Mouse (Mus musculus) cerebellum, adult 11-12 months (tissue): Measurements from ENCODE around the gene Acnat2.
"Not testable (repeated sequence)": the region's sequence is repeated elsewhere in the genome, so short reads cannot be mapped to it uniquely, and the experiment has no call there.

ENCODE experiments used
- DNase-seq: peaks from one replicate; pipeline ENCODE4 v3.0.0; 2022

The Acnat2 gene

DNA sequence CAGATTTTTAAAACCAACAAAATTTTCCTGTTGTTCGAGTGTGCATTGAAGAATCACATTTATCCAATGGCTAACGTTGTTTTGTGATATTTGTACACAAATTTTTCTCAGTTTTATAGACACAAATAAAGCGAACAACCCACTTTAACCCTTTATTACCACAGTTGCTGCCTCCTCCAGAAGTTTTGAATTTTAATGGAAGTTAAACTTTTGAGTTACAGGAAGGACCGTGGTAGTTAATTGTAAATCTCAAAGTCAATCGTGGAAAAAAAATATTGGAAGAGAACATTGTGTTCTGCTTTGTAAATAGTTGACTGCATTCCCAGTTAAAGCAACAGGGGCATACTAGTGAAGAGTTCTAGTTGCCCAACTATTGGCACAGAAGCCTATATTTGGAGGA is at the start of gene Acnat2:
Gene Acnat2 (minus strand): TSS at position 195 of the 400 bp plus-strand sequence.
- not testable (repeated sequence) for DNase-seq

DNA sequence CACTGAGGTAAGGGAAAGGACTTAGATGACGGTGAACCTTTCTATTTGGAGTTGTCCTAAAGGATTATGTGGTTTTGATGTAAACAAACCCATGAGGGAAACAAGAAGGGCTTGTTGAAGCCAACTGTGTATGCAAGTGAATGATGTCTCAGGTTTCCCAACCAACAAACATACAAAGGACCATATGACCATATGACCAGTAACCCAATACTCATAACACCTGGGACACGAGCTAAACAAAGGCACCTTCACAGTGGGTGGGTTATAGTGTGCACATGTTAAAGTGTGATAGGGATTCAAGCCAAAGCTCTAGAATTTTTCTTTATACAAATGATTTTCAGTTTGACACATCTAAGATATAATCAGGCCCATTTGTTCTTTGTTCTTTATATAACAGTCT is 48.2 kb upstream of the Acnat2 start:
- no peak for DNase-seq

DNA sequence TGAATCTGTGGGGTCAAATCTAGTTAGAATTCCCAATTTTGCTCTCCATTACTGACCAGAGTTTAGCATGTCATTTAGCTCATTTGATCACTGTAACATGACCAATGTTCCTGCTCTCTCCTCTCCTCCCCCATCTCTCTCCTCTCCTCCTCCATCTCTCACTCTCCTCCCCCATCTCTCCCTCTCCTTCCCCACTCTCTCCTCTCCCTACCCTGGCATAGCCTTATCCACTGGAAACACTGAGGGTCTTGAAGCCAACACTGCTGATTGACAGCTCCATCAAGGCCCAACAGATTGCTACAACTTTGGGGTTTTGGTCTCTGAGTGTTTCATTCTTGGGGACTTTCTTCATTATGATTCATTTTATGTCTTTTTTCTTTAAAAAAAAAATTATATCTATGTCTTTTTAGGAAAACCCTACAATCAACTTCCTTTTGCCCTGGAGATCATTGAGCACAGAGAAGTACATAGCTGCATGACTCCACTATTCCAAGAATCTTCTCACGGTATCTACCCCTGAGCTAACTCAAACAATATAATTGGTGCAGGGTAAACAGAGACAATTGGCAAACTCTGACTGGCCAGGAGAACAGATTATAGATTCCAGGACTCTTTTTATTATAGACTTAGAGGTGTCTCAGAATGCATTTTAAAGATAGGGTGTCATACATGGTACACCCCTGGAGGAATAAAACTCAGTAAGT is 44.0 kb upstream of the Acnat2 start:
- no peak for DNase-seq

DNA sequence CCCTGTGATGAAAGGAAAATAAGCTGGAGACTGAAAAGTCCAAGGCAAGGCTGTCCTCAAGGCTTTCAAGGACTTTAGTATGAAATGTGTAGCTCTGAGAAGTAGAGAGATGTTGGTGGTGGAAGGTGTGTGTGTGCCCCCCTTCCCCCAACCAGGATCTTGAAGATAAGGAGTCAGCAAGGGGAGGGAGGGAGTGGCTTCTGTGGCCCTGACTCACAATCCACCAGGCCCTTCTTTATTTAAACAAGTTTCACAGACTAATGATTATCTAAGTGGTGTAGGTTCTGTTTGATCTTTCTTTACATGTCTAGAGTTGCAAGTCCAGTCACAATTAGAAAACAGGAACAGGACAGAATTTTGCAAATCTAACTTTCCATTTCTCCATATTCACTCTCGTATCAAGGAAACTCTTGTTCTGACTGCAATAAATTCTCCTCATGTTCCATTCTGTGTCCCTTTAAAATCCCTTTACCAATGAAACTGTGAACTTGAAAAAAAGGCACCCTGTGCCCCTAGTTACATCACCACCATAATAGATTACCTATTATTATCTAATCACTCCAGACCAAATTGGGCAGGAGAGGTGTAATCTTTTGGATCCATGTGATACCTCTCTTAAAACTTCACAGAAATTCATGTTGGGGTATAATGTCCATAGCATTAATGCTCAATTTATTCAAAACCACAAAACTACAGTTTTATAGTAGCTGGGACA is 43.3 kb upstream of the Acnat2 start:
- DNase-seq = not testable (repeated sequence)

DNA sequence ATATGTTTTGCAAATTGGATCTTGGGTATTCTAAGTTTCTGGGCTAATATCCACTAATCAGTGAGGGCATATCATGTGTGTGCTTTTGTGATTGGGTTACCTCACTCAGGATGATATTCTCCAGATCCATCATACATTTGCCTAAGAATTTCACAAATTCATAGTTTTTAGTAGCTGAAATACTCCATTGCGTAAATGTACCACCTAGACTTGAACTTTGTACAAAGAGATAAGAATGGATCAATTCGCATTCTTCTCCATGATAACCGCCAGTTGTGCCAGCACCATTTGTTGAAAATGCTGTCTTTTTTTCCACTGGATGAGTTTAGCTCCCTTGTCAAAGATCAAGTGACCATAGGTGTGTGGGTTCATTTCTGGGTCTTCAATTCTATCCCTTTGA is 29.0 kb upstream of the Acnat2 start:
- DNase-seq = not testable (repeated sequence)

DNA sequence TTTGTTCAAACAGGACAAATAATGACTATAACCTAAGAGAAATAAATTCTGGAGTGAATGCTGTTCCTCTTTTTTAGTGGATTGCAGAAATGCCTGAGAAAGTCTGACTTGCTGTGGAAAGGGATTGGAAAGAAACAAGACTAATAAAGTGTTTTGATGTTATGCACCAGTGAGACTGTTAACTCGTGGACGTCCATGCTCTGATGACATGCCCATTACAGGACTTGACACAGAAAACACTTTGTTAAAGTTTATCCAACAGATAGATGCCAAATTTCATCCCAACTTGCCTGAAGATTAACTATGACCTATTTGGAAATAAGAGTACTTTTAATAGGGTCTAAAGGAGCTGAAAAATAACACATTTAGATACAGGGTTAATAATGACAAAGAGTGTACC is 2.2 kb upstream of the Acnat2 start:
- DNase-seq = not testable (repeated sequence)

DNA sequence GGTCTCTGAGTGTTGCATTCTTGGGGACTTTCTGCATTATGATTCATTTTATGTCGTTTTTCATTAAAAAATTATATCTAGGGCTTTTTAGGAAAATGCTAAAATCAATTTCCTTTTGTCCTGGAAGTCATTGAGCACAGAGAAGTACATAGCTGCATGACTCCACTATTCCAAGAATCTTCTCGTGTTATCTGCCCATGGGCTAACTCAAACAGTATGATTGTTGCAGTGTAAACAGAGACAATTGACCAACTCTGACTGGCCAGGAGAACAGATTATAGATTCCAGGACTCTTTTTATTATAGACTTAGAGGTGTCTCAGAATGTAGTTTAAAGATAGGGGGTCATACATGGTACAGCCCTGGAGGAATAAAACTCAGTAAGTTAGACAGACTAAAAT is 21.1 kb downstream of the Acnat2 start:
- no peak for DNase-seq

DNA sequence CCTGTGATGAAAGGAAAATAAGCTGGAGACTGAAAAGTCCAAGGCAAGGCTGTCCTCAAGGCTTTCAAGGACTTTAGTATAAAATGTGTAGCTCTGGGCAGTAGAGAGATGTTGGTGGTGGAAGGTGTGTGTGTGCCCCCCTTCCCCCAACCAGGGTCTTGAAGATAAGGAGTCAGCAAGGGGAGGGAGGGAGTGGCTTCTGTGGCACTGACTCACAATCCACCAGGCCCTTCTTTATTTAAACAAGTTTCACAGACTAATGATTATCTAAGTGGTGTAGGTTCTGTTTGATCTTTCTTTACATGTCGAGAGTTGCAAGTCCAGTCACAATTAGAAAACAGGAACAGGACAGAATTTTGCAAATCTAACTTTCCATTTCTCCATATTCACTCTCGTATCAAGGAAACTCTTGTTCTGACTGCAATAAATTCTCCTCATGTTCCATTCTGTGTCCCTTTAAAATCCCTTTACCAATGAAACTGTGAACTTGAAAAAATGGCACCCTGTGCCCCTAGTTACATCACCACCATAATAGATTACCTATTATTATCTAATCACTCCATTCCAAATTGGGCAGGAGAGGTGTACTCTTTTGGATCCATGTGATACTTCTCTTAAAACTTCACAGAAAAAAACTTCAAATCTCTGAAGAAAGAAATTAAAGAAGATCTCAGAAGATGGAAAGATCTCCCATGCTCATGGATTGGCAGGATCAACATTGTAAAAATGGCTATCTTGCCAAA is 24.2 kb downstream of the Acnat2 start:
- DNase-seq = not testable (repeated sequence)

DNA sequence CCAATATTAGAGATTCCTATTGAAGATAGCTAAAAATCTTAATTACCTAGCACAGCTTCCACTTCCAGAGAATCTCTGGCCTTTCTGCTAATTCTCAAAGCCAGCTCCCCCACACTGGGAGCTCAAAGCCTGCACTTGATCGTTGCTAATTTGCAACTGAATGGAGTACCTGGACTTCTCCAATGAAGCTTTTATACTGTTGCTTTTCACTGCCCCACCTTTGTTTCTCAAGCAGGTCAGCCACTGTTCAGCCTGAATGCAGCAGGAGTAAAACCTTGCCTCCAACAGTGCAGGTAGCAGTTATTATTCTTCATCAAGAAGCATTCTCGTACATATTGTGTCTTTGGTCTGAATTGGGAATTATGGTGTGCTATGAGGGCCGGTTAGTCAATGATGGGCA is 39.9 kb downstream of the Acnat2 start:
- not testable (repeated sequence) for DNase-seq

DNA sequence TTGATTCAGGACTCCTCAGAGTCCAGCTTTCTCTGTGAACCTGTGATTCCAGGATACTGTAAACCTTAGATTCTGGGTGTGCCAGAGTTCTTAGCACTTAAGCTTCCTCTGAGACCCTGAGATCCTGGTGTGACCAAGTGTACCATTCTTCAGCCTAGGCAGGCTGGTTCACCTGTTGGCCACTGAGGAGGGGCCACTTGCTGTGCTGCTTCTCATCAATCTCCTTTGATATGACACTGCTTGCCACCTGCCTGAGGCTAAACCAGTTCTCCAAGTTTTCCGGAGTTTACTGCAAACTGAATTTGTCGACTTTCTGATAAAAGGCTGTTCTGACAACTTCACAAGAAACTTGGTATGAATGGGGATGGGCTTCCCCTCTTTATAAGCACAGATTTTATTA is 50.9 kb downstream of the Acnat2 start:
- no peak for DNase-seq

DNA sequence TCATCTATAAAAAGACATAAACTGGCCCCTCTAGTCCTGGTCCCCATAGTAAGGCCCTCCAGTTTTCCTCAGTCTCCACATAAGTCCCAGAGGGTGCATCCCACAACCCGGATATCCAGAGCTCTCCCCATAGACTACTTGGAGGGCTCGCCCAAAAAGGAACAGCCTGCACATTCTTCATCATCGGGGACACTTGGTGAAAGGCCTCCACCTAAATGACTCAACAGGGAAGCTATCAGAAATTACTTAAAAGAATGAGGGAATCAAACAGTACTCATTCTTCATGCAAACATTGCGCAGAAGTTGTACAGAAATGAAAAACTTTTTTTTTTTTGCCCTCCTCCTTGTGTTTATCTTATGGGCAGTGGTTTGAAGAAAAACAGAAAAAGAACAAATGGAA is 57.5 kb downstream of the Acnat2 start:
- DNase-seq = no peak

DNA sequence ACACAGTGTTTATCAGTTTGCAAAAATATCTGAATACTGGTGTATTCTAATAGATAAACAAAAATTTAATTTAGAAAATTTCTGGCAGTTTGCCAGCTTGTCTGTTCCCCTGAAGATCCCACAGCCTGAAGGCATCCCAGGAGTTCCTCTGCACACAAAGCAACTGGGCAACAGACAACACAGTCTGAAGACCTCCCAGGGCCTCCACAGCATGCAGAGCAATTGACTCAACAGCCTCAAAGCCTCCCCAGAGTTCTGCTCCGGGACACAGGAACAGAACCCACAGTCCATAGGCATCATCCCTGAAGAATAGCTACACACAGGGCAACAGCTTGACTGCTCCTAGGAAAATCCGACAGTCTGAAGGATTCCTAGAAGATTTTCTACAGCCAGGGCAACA is 59.3 kb downstream of the Acnat2 start:
- no peak for DNase-seq

DNA sequence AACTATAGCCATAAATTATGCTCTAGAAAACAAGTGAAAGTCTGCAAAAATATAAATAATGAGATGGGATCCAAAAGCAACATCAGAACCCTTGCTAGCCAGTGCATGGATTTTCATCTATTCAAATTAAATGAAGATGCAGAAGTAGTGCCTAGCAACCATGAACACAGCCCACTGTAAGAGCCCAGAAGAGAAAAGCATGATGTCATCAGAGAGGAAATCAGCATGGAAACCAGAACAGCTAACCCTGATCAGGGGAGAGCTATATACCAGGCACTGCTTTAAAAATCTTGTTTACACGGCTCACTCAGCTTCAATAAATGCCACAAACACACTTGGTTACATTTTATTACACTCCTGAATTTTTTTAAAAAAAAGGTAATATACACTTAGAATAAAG is 60.0 kb downstream of the Acnat2 start:
- DNase-seq = not testable (repeated sequence)

DNA sequence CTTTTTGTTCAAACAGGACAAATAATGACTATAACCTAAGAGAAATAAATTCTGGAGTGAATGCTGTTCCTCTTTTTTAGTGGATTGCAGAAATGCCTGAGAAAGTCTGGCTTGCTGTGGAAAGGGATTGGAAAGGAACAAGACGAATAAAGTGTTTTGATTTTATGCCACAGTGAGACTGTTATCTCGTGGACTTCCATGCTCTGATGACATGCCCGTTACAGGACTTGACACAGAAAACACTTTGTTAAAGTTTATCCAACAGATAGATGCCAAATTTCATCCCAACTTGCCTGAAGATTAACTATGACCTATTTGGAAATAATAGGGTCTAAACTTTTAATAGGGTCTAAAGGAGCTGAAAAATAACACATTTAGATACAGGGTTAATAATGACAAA is 67.9 kb downstream of the Acnat2 start:
- DNase-seq = not testable (repeated sequence)

DNA sequence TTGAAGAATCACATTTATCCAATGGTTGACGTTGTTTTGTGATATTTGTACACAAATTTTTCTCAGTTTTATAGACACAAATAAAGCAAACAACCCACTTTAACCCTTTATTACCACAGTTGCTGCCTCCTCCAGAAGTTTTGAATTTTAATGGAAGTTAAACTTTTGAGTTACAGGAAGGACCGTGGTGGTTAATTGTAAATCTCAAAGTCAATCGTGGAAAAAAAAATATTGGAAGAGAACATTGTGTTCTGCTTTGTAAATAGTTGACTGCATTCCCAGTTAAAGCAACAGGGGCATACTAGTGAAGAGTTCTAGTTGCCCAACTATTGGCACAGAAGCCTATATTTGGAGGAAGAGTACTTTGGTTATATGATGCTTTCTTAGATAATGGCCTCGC is 70.0 kb downstream of the Acnat2 start:
- not testable (repeated sequence) for DNase-seq
